Mouse (Mus musculus): Measurements from ENCODE around the gene Arhgap24.

The Arhgap24 gene

GRCm38 (mm10) chr5:102578431-102578830 lies 97.2 kb downstream of the Arhgap24 start:
- no peak for DNase-seq (ENCODE audit: low read depth, low spot score)

- DNase-seq (ENCODE audit: low read depth, low spot score), result no peak
Measured at GRCm38 (mm10) chr5:102582864-102583410, 101.7 kb downstream of the Arhgap24 start.

- DNase-seq (ENCODE audit: low read depth, low spot score), result no peak
Measured at GRCm38 (mm10) chr5:102591422-102591821, 110.2 kb downstream of the Arhgap24 start.

- DNase-seq (ENCODE audit: low read depth, low spot score), result no peak
Measured at GRCm38 (mm10) chr5:102593058-102593457, 111.9 kb downstream of the Arhgap24 start.

- DNase-seq (ENCODE audit: low read depth, low spot score), result no peak
Measured at GRCm38 (mm10) chr5:102599102-102599501, 117.9 kb downstream of the Arhgap24 start.

GRCm38 (mm10) chr5:102613571-102613970 lies 132.4 kb downstream of the Arhgap24 start:
- DNase-seq (ENCODE audit: low read depth, low spot score), result no peak

GRCm38 (mm10) chr5:102614081-102614480 lies 132.9 kb downstream of the Arhgap24 start:
- DNase-seq (ENCODE audit: low read depth, low spot score), result no peak

GRCm38 (mm10) chr5:102615249-102615648 lies 134.1 kb downstream of the Arhgap24 start:
- DNase-seq (ENCODE audit: low read depth, low spot score), result no peak

- no peak for DNase-seq (ENCODE audit: low read depth, low spot score)
Measured at GRCm38 (mm10) chr5:102621036-102621435, 139.8 kb downstream of the Arhgap24 start.

GRCm38 (mm10) chr5:102623807-102624435 lies 142.7 kb downstream of the Arhgap24 start:
- DNase-seq (ENCODE audit: low read depth, low spot score), result no peak

- no peak for DNase-seq (ENCODE audit: low read depth, low spot score)
Measured at GRCm38 (mm10) chr5:102626671-102627070, 145.5 kb downstream of the Arhgap24 start.

GRCm38 (mm10) chr5:102629362-102629771 lies 148.2 kb downstream of the Arhgap24 start:
- peak; percentile 17 for DNase-seq (ENCODE audit: low read depth, low spot score)

GRCm38 (mm10) chr5:102635591-102635990 lies 154.4 kb downstream of the Arhgap24 start:
- DNase-seq (ENCODE audit: low read depth, low spot score), result no peak

GRCm38 (mm10) chr5:102639782-102640559 lies 158.8 kb downstream of the Arhgap24 start:
- peak; percentile 35 for DNase-seq (ENCODE audit: low read depth, low spot score)

GRCm38 (mm10) chr5:102643364-102643763 lies 162.2 kb downstream of the Arhgap24 start:
- no peak for DNase-seq (ENCODE audit: low read depth, low spot score)

GRCm38 (mm10) chr5:102643820-102644219 lies 162.6 kb downstream of the Arhgap24 start:
- no peak for DNase-seq (ENCODE audit: low read depth, low spot score)

GRCm38 (mm10) chr5:102659061-102659460 lies 177.9 kb downstream of the Arhgap24 start:
- no peak for DNase-seq (ENCODE audit: low read depth, low spot score)

- DNase-seq (ENCODE audit: low read depth, low spot score), result peak; percentile 90
Measured at GRCm38 (mm10) chr5:102664988-102665726, 184.0 kb downstream of the Arhgap24 start.

- no peak for DNase-seq (ENCODE audit: low read depth, low spot score)
Measured at GRCm38 (mm10) chr5:102666886-102667285, 185.7 kb downstream of the Arhgap24 start.

- DNase-seq (ENCODE audit: low read depth, low spot score), result no peak
Measured at GRCm38 (mm10) chr5:102667754-102668575, 186.8 kb downstream of the Arhgap24 start.

GRCm38 (mm10) chr5:102670206-102670605 lies 189.0 kb downstream of the Arhgap24 start:
- no peak for DNase-seq (ENCODE audit: low read depth, low spot score)

Measured in forelimb bud, embryonic 11.5 days (tissue).